Mouse (Mus musculus) megakaryocyte, embryonic 14.5 days (primary cell): Measurements from ENCODE around the gene Zfp768. TPM values are rescaled to one million over a fixed set of nuclear protein-coding genes. Genes with fewer than 3 reads are reported as not detected.

ENCODE experiments used
- H3K27me3 ChIP-seq: replicated peaks from 2 replicates; pipeline ENCODE3; 2012; ENCODE audit warnings: inconsistent platforms
- H3K36me3 ChIP-seq: replicated peaks from 2 replicates; pipeline ENCODE3; 2012; ENCODE audit warnings: low read length, inconsistent platforms, mixed read lengths
- H3K4me1 ChIP-seq: 2 replicates; pipeline ENCODE4 v1.6.1; 2012; ENCODE audit warnings: inconsistent platforms
- H3K4me3 ChIP-seq: replicated peaks from 2 replicates; pipeline ENCODE3; 2012; ENCODE audit warnings: moderate library complexity, mild to moderate bottlenecking, inconsistent platforms
- H3K9me3 ChIP-seq: 2 replicates; pipeline ENCODE4 v1.6.1; 2012; ENCODE audit warnings: inconsistent platforms
- FLI1 ChIP-seq: IDR thresholded peaks from 2 replicates; pipeline ENCODE4 v1.6.1; 2012; ENCODE audit warnings: low read length, inconsistent platforms, mixed read lengths
- GATA1 ChIP-seq: IDR thresholded peaks from 3 replicates; pipeline ENCODE4 v1.6.1; 2012; ENCODE audit warnings: mixed read lengths, low read length, inconsistent platforms, borderline replicate concordance
- polyA plus RNA-seq: library from polyadenylated mRNA; stranded (reverse); fragments of >175 nt; gene quantifications from 2 replicates; pipeline ENCODE4 v1.2.3, GENCODE M21; 2012; ENCODE audit warnings: low replicate concordance; ENCODE audit not compliant: insufficient read depth

Gene Zfp768
- polyA plus RNA-seq, 1 experiment = 21.5 TPM

DNA sequence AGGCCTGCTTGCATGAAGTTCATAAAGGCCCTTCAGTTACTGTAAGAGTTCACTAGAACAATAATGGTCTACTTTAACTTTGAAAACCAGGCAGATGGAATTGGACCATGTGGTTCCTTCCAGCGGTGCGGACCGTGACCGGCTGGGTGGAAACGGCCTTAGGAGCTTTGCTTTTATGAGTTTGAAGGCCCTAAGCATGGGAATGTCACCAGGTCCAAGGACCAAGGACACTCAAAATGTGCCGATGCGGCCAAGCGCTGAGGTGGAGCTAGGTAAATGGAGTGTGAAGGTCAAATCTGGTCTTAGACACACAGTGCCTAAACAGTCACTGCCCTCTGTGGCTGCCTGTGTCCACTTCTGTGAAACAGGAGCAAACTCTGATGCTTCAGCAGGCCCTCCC lies 4.0 kb downstream of the Zfp768 start:
- H3K9me3 ChIP-seq = no peaks in the 10 kb centered on the region
- TF ChIP-seq FLI1 = no peak
- TF ChIP-seq GATA1 = no peak
- peaks cover 28% of the 10 kb centered on the region for H3K36me3 ChIP-seq
- no peak overlapping the region for H3K4me3 ChIP-seq
- H3K27me3 ChIP-seq = no peaks in the 10 kb centered on the region
- H3K4me1 ChIP-seq = peaks cover 34% of the 10 kb centered on the region

- Histone ChIP-seq H3K4me3 (no peak overlapping the region), H3K27me3 (no peaks in the 10 kb centered on the region), H3K36me3 (peaks cover 45% of the 10 kb centered on the region), H3K9me3 (0 out of 2 replicates have a peak, but pooled peaks cover 3% of the 10 kb centered on the region), H3K4me1 (peaks cover 8% of the 10 kb centered on the region)
- TF ChIP-seq FLI1 (no peak), GATA1 (no peak)
These were observed 7.8 kb downstream of the Zfp768 start for GRCm38 (mm10) chr7:127337636-127338035.

- TF ChIP-seq GATA1 (no peak), FLI1 (no peak)
- H3K27me3 ChIP-seq = no peaks in the 10 kb centered on the region
- H3K36me3 ChIP-seq = peaks cover 52% of the 10 kb centered on the region
- H3K9me3 ChIP-seq = 0 out of 2 replicates have a peak, but pooled peaks cover 3% of the 10 kb centered on the region
- no peak overlapping the region for H3K4me3 ChIP-seq
- peaks cover 4% of the 10 kb centered on the region for H3K4me1 ChIP-seq
These were observed 9.8 kb downstream of the Zfp768 start for GRCm38 (mm10) chr7:127335604-127336003.

- peaks cover 76% of the 10 kb centered on the region for H3K36me3 ChIP-seq
- TF ChIP-seq GATA1 = no peak
- no peak for TF ChIP-seq FLI1
- H3K9me3 ChIP-seq = 0 out of 2 replicates have a peak, but pooled peaks cover 3% of the 10 kb centered on the region
- H3K27me3 ChIP-seq = no peaks in the 10 kb centered on the region
- no peak overlapping the region for H3K4me3 ChIP-seq
- H3K4me1 ChIP-seq = peaks cover 4% of the 10 kb centered on the region
These were observed 12.1 kb downstream of the Zfp768 start for GRCm38 (mm10) chr7:127333240-127333639.

- Histone ChIP-seq H3K9me3 (no peaks in the 10 kb centered on the region), H3K36me3 (peaks cover 97% of the 10 kb centered on the region), H3K4me1 (peaks cover 8% of the 10 kb centered on the region), H3K27me3 (no peaks in the 10 kb centered on the region), H3K4me3 (no peak overlapping the region)
- TF ChIP-seq GATA1 (no peak), FLI1 (no peak)
These were observed 18.7 kb downstream of the Zfp768 start for GRCm38 (mm10) chr7:127326685-127327084.

DNA sequence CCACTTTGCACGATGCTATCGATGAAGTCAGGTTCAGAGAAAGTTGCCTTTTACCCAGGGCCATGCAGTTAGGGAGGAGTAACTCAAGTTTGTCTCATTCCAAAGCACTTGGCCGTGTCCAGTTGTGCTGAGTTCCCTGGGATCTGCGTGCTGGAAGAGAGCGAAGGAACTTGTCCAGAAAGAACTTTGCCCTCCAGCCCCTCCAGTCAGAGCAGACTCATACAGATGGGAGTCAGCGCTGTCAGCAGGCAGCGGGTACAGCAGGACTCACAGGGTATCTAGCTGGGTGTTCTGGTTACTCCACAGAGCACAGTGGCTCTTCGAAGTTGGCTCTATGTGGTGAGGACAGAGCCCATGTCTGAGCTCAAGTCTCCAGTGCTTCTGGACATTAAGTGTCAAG lies 19.8 kb downstream of the Zfp768 start:
- H3K9me3 ChIP-seq = no peaks in the 10 kb centered on the region
- TF ChIP-seq FLI1 = no peak
- no peak for TF ChIP-seq GATA1
- no peaks in the 10 kb centered on the region for H3K27me3 ChIP-seq
- peaks cover 97% of the 10 kb centered on the region for H3K36me3 ChIP-seq
- no peak overlapping the region for H3K4me3 ChIP-seq
- H3K4me1 ChIP-seq = peaks cover 20% of the 10 kb centered on the region

DNA sequence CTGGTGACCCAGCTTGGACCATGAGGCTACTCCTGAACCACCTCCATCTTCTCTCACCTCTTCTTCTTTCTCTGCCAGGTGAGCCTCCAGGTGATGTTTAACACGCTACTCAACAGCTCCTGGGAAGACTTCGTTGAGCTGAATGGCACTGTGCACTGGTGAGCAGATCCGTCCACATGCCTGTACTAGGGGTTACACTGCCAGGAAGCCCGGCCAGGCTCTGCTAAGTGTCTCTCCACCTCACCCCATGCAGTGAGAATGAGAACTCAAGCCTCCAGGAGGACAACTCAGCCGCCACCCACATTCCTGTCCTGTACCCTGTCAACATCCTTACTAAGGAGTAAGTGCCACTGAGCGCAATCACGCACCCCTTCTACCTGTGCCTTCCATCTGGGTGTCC lies 20.4 kb downstream of the Zfp768 start:
- Histone ChIP-seq H3K9me3 (no peaks in the 10 kb centered on the region), H3K4me3 (no peak overlapping the region), H3K36me3 (peaks cover 97% of the 10 kb centered on the region), H3K27me3 (no peaks in the 10 kb centered on the region), H3K4me1 (peaks cover 21% of the 10 kb centered on the region)
- no peak for TF ChIP-seq GATA1
- no peak for TF ChIP-seq FLI1

DNA sequence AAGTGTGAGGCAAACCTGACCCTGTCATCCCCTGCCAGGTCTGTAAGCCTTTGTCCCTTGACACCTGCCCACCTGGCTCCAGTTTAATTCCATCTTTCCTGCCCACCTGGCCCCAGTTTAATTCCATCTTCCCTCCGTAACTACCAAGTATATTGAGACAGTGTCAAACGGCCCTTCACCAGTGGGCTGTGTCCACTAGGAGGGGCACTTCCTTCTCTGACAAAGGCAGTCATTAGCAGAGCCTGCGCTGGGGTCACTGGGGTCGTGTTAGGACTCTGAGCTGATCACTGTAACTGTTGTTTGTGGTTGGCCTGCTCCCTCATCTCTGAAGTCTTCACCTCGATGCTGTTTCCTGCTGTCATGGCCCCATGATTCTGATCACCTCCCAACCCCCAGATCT lies 23.3 kb downstream of the Zfp768 start:
- Histone ChIP-seq H3K36me3 (peaks cover 97% of the 10 kb centered on the region), H3K4me1 (peaks cover 21% of the 10 kb centered on the region), H3K4me3 (no peak overlapping the region), H3K27me3 (no peaks in the 10 kb centered on the region), H3K9me3 (no peaks in the 10 kb centered on the region)
- TF ChIP-seq GATA1 (no peak), FLI1 (no peak)

DNA sequence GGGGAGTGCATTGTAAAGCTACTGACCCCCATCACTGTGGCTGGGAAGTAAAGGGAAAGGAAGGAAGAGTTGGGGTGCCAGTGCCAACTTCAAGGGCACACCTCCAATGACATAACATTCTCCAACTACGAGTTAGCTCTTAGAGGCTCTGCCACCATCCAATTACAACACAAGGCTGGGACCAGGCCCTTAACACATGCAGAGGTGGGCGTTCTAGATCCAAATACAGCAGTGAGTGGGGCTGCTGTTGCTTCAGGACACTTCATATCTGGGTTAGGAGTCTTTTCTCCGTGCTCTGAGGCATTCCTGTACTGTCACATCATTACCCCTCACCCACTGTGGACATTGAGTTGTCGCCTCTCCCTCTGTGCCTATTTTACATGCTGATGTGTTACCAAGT lies 24.3 kb downstream of the Zfp768 start:
- Histone ChIP-seq H3K27me3 (no peaks in the 10 kb centered on the region), H3K9me3 (no peaks in the 10 kb centered on the region), H3K4me1 (peaks cover 21% of the 10 kb centered on the region), H3K36me3 (peaks cover 100% of the 10 kb centered on the region), H3K4me3 (no peak overlapping the region)
- no peak for TF ChIP-seq FLI1
- no peak for TF ChIP-seq GATA1

- TF ChIP-seq GATA1 (no peak), FLI1 (no peak)
- no peaks in the 10 kb centered on the region for H3K27me3 ChIP-seq
- peaks cover 100% of the 10 kb centered on the region for H3K36me3 ChIP-seq
These were observed 31.5 kb downstream of the Zfp768 start for GRCm38 (mm10) chr7:127313912-127314311.

GRCm38 (mm10) chr7:127309951-127310350 lies 35.4 kb downstream of the Zfp768 start:
- TF ChIP-seq GATA1 (no peak), FLI1 (no peak)
- H3K9me3 ChIP-seq = no peaks in the 10 kb centered on the region
- H3K4me3 ChIP-seq = no peak overlapping the region
- H3K27me3 ChIP-seq = no peaks in the 10 kb centered on the region
- H3K4me1 ChIP-seq = peaks cover 49% of the 10 kb centered on the region
- H3K36me3 ChIP-seq = peaks cover 99% of the 10 kb centered on the region

More at GRCm38 (mm10) chr7:127313912-127314311, 31.5 kb downstream of the Zfp768 start:
- Histone ChIP-seq H3K9me3 (no peaks in the 10 kb centered on the region), H3K4me1 (peaks cover 37% of the 10 kb centered on the region), H3K4me3 (no peak overlapping the region)
